Mouse (Mus musculus) midbrain, embryonic 13.5 days (tissue): ENCODE measurements at regions not wholly inside any gene's neighbourhood (a gene's known extent, or its start where the extent isn't known, plus 50 kb on each side); places are given as distances from the start of the nearest gene placed in this dataset.

Source experiments
- ATAC-seq: fragments of 200-750 bp; cut with Nextera tagmentation; 2 replicates; pipeline ENCODE4 v1.8.0; 2017; ENCODE audit warnings: mild to moderate bottlenecking, moderate TSS enrichment, moderate library complexity
- H3K27ac ChIP-seq: fragments of 300-500 bp; sonication (generic); 2 replicates; pipeline ENCODE4 v1.5.1; 2015; ENCODE audit warnings: inconsistent platforms, mild to moderate bottlenecking, moderate library complexity
- H3K27me3 ChIP-seq: fragments of 300-500 bp; sonication (generic); 2 replicates; pipeline ENCODE4 v1.6.1; 2015; ENCODE audit warnings: mild to moderate bottlenecking, inconsistent platforms
- H3K36me3 ChIP-seq: fragments of 300-500 bp; sonication (generic); 2 replicates; pipeline ENCODE4 v1.6.1; 2015; ENCODE audit warnings: mild to moderate bottlenecking, inconsistent platforms
- H3K4me1 ChIP-seq: fragments of 300-500 bp; sonication (generic); replicated peaks from 2 replicates; pipeline ENCODE4 v1.6.1; 2015; ENCODE audit warnings: inconsistent platforms
- H3K4me2 ChIP-seq: fragments of 300-500 bp; sonication (generic); replicated peaks from 2 replicates; pipeline ENCODE4 v1.6.1; 2015; ENCODE audit warnings: moderate library complexity, mild to moderate bottlenecking, inconsistent platforms
- H3K4me3 ChIP-seq: fragments of 300-500 bp; sonication (generic); replicated peaks from 2 replicates; pipeline ENCODE4 v1.5.1; 2015; ENCODE audit warnings: mild to moderate bottlenecking, inconsistent platforms
- H3K9ac ChIP-seq: fragments of 300-500 bp; sonication (generic); replicated peaks from 2 replicates; pipeline ENCODE4 v1.6.1; 2015; ENCODE audit warnings: mild to moderate bottlenecking, inconsistent platforms
- H3K9me3 ChIP-seq: fragments of 300-500 bp; sonication (generic); 2 replicates; pipeline ENCODE4 v1.6.1; 2016; ENCODE audit warnings: mild to moderate bottlenecking, inconsistent platforms
- WGBS: fragments of 180-500 bp; shearing (Covaris S2); methylation state at CpG from one replicate; pipeline ENCODE4 v1.1.7; 2015; 5-methylcytosine and 5-hydroxymethylcytosine counted together

- Histone ChIP-seq H3K4me1 (peaks cover 9% of the 10 kb centered on the region), H3K4me3 (no peak overlapping the region), H3K27me3 (no peaks in the 10 kb centered on the region), H3K27ac (no peak overlapping the region), H3K9me3 (no peaks in the 10 kb centered on the region), H3K9ac (no peak overlapping the region), H3K36me3 (no peaks in the 10 kb centered on the region), H3K4me2 (no peak overlapping the region)
- whole genome bisulfite sequencing, result 59% methylated on average over 6 of the region's 6 CpGs
- ATAC-seq, result no peak
Measured at GRCm38 (mm10) chr1:41675345-41675744, 869.9 kb downstream of the Tmem182 start.

DNA sequence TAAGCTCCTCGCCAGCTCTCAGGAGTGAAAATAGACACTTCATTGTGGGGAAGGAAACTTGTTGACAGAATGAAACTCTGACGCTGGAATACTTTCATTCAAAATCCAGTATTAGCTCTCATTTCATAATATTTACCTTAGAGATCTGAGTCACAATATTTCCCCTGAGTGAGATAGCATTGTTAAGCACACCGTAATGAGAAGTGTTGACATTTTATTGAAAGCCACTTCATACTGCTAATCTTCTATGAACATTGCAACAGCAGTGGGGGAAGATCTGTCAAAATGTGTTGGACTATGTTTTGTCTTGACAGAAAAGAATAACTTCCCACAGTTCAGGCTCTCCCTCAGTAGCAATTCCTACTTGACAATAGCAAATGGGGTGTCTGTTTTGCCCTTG is 900.3 kb downstream of the Tmem182 start:
- 77% methylated on average over 3 of the region's 3 CpGs for WGBS
- H3K27me3 ChIP-seq, result no peaks in the 10 kb centered on the region
- no peaks in the 10 kb centered on the region for H3K4me1 ChIP-seq
- no peak overlapping the region for H3K4me3 ChIP-seq
- no peak overlapping the region for H3K4me2 ChIP-seq
- H3K9me3 ChIP-seq, result no peaks in the 10 kb centered on the region
- no peak overlapping the region for H3K27ac ChIP-seq
- no peaks in the 10 kb centered on the region for H3K36me3 ChIP-seq
- ATAC-seq, result no peak
- H3K9ac ChIP-seq, result no peak overlapping the region

DNA sequence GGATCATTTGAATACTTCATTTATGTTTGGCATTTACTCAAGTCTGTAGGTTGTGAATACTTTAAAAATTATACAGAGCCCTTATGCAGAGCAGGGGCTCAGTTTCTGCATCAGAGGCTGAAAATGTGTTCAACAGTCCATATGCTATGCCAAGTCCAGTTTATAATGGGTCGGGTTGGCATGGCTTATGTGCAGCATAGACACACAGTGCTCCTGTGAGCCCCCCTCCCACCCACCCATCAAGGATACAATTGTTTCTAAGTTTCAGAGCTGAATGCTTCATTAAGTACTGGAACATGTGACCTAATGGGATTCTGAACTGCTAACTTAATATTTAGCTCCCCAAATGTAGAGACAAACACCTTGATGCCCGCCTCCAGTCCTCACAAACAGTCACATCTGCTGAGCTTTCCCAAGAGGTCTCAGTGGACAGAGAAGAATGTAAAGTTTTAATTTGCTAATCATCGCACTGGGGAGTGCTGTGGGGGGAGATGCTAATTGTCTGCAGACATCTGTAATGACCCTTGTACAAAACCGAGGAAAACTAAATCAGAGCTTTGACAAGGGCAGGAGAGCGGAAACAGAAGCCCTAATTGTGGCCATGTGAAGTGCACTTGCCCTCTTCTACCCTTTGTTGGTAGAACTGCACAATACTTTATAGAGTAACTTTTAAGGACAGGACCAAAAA is 937.4 kb downstream of the Tmem182 start:
- ATAC-seq, result peak; percentile 48; the same call in 1 of the 2 replicates
- H3K4me2 ChIP-seq, result no peak overlapping the region

DNA sequence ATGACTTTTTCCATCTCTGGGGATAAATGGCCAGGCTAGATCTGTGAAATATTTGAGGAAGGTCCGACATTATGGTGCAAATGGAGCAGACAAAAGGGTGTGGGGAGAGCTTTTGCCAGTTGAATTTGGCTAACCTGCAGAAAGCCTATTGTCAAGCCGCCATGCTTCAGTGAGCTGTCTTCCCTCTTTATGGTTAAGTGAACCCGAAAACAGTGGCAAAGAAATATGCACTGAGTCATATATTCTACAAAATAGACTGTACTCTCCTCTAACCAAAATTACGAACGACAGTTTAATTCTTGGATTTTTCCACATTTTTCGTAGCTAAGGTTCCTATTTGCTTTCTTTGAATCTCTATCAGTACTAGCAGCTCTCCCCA is 937.9 kb downstream of the Tmem182 start:
- no peaks in the 10 kb centered on the region for H3K27me3 ChIP-seq
- H3K4me1 ChIP-seq, result no peaks in the 10 kb centered on the region
- H3K4me2 ChIP-seq, result no peak overlapping the region
- no peak overlapping the region for H3K4me3 ChIP-seq
- H3K9ac ChIP-seq, result no peak overlapping the region
- H3K9me3 ChIP-seq, result no peaks in the 10 kb centered on the region
- H3K27ac ChIP-seq, result no peak overlapping the region
- WGBS, result 39% methylated on average over 6 of the region's 6 CpGs
- no peaks in the 10 kb centered on the region for H3K36me3 ChIP-seq
- no peak for ATAC-seq

More for the DNA sequence above, 937.4 kb downstream of the Tmem182 start:
- Histone ChIP-seq H3K36me3 (no peaks in the 10 kb centered on the region), H3K9ac (no peak overlapping the region), H3K4me3 (no peak overlapping the region), H3K27me3 (no peaks in the 10 kb centered on the region), H3K9me3 (no peaks in the 10 kb centered on the region), H3K4me1 (no peaks in the 10 kb centered on the region), H3K27ac (no peak overlapping the region)
- 40% methylated on average over 5 of the region's 5 CpGs for WGBS

- no peak for ATAC-seq
- H3K27me3 ChIP-seq, result no peaks in the 10 kb centered on the region
- WGBS, result 58% methylated on average over 3 of the region's 3 CpGs
- H3K4me3 ChIP-seq, result no peak overlapping the region
- H3K9ac ChIP-seq, result no peak overlapping the region
- H3K4me2 ChIP-seq, result no peak overlapping the region
- H3K4me1 ChIP-seq, result 0 out of 2 replicates have a peak, but pooled peaks cover 3% of the 10 kb centered on the region
- no peak overlapping the region for H3K27ac ChIP-seq
- no peaks in the 10 kb centered on the region for H3K9me3 ChIP-seq
- H3K36me3 ChIP-seq, result no peaks in the 10 kb centered on the region
Measured at GRCm38 (mm10) chr1:41744531-41744930, 939.1 kb downstream of the Tmem182 start.

DNA sequence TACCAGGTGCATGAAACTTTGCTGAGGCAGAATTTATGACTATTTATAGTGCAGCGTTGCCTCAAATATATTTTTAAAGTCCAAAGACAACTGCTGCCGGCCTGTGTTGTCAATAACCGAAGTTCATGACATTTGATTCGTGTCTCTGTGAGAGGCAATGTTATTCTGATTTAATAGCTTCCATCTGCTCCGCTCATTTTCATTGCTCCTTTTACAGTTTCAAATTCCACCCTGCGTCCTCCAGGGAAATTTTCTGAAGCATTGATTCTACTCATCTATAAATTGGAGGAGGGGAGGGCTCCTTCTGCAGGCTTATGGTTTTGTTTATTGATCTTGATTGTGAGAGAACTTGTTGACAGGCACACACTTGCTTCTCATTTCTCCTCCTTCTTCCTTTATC is 936.2 kb upstream of the Pou3f3 start:
- ATAC-seq, result no peak
- WGBS, result 75% methylated on average over 6 of the region's 6 CpGs

More for the DNA sequence above, 936.2 kb upstream of the Pou3f3 start:
- H3K9me3 ChIP-seq, result no peaks in the 10 kb centered on the region
- no peak overlapping the region for H3K9ac ChIP-seq
- no peaks in the 10 kb centered on the region for H3K36me3 ChIP-seq
- no peak overlapping the region for H3K4me3 ChIP-seq
- H3K27me3 ChIP-seq, result no peaks in the 10 kb centered on the region
- H3K4me2 ChIP-seq, result no peak overlapping the region
- no peak overlapping the region for H3K27ac ChIP-seq
- H3K4me1 ChIP-seq, result no peaks in the 10 kb centered on the region
